Mouse (Mus musculus): ENCODE data around the gene Pip4k2c.

DNA sequence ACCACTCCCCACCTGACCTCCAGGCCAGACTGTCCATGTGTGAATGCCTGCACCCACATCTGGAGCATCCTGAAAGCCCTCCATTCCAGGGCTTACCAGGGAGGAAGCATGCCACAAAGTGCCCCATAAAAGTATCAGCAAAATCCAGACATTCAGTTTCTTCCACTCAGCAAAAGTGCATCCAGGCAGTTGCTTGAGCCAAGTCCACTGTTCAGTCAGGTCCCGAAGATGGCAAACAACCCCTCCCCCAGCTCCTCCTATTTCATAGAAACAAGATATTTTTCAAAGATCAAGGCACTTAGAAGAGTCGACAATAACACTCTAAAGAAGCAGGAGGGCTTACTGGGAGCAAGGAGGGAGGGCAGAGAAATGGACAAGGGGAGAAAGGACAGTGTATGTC is 12.9 kb downstream of the Pip4k2c start:
- TF ChIP-seq CTCF (IDR thresholded peaks at IDR 0.05; ENCODE audit: extremely low read depth, insufficient read depth, insufficient read length, insufficient replicate concordance) (no peak), POLR2A (IDR thresholded peaks at IDR 0.05; ENCODE audit: low read depth, low read length) (no peak)
